Comparison of ENCODE assay signal across 25 mouse cellular contexts in genomic region chr16:77154831-77155230, GRCm38 (mm10).
"Had no signal": no experiment of that assay in that cellular context is flagged by ENCODE, and none has a peak within 500 bp of the region (broad histone marks: within the 10 kb centered on the region; RNA-seq: fewer than 3 reads in every experiment).

No protein-coding gene starts in this region.

- H3K9ac ChIP-seq: heart, embryonic 12.5 days; hindbrain, embryonic 13.5 days; hindbrain, embryonic 15.5 days; intestine, embryonic 15.5 days; limb, embryonic 13.5 days; limb, embryonic 15.5 days; liver, embryonic 12.5 days; liver, embryonic 14.5 days had no signal

- DNase-seq: gastrocnemius, adult 2 months; gastrocnemius, postnatal 10 days; gastrocnemius, postnatal 25 days; heart, adult 18-20 months; heart, postnatal 10 days; heart, postnatal 4 days; kidney, adult 18-20 months; kidney, adult 8-10 months; kidney, postnatal 10 days; kidney, postnatal 25 days; kidney, postnatal 4 days; layer of hippocampus, adult 9-11 months; layer of hippocampus, postnatal 36 days had no signal

- H3K9me3 ChIP-seq: heart, embryonic 10.5 days; heart, embryonic 12.5 days; hindbrain, embryonic 13.5 days; hindbrain, embryonic 15.5 days; intestine, embryonic 15.5 days; limb, embryonic 13.5 days; limb, embryonic 15.5 days; liver, embryonic 12.5 days had no signal

- H3K4me1 ChIP-seq: heart, embryonic 10.5 days; heart, embryonic 12.5 days; hindbrain, embryonic 13.5 days; hindbrain, embryonic 15.5 days; intestine, embryonic 15.5 days; limb, embryonic 13.5 days; limb, embryonic 15.5 days; liver, embryonic 12.5 days had no signal

- H3K4me3 ChIP-seq: gastrocnemius, adult 2 months; heart, embryonic 10.5 days; heart, embryonic 12.5 days; hindbrain, embryonic 13.5 days; hindbrain, embryonic 15.5 days; intestine, embryonic 15.5 days; layer of hippocampus, adult 2 months; limb, embryonic 13.5 days; limb, embryonic 15.5 days; liver, embryonic 12.5 days had no signal

- H3K36me3 ChIP-seq: heart, embryonic 10.5 days; heart, embryonic 12.5 days; hindbrain, embryonic 13.5 days; hindbrain, embryonic 15.5 days; intestine, embryonic 15.5 days; limb, embryonic 13.5 days; limb, embryonic 15.5 days; liver, embryonic 12.5 days had no signal

- ATAC-seq: inflammation-experienced regulatory T-cells, adult 6 months; intestine, embryonic 15.5 days; intestine, postnatal 0 days; liver, embryonic 12.5 days had no signal

- H3K27ac ChIP-seq: gastrocnemius, adult 2 months; heart, embryonic 10.5 days; hindbrain, embryonic 13.5 days; hindbrain, embryonic 15.5 days; intestine, embryonic 15.5 days; layer of hippocampus, adult 2 months; limb, embryonic 13.5 days; limb, embryonic 15.5 days; liver, embryonic 12.5 days; liver, embryonic 14.5 days had no signal

- H3K27me3 ChIP-seq: heart, embryonic 12.5 days; hindbrain, embryonic 13.5 days; hindbrain, embryonic 15.5 days; intestine, embryonic 15.5 days; limb, embryonic 13.5 days; limb, embryonic 15.5 days; liver, embryonic 12.5 days had no signal

- H3K4me2 ChIP-seq: heart, embryonic 12.5 days; hindbrain, embryonic 13.5 days; hindbrain, embryonic 15.5 days; intestine, embryonic 15.5 days; limb, embryonic 13.5 days; limb, embryonic 15.5 days; liver, embryonic 12.5 days had no signal
